Mouse (Mus musculus) MEL (cell line): ENCODE measurements around the gene Tiparp. TPM values are rescaled to one million over a fixed set of nuclear protein-coding genes. Genes with fewer than 3 reads are reported as not detected.

Source experiments
- DNase-seq: peaks from one replicate; pipeline ENCODE4 v3.0.0; 2011; ENCODE audit warnings: low read depth, low spot score
- H3K27ac ChIP-seq: 2 replicates; pipeline ENCODE4 v1.5.1; 2012; ENCODE audit warnings: low read depth, mild to moderate bottlenecking, control low read depth, low read length, moderate library complexity; ENCODE audit not compliant: control insufficient read depth
- H3K27me3 ChIP-seq, 2 experiments: fragments of 150-350 bp in 1 of 2; sonication (generic) in 1 of 2; 2 replicates each; pipeline ENCODE4 v1.6.1; 2012; ENCODE audit warnings: low read length in 2 of 2, mild to moderate bottlenecking in 2 of 2, improper control_type of control experiment in 1 of 2, moderate library complexity in 1 of 2; ENCODE audit not compliant: insufficient read depth in 2 of 2, control insufficient read depth in 1 of 2
- H3K36me3 ChIP-seq, 2 experiments: 2 replicates each; pipeline ENCODE4 v1.6.1; 2012 to 2014; ENCODE audit warnings: low read length in 2 of 2, improper control_type of control experiment in 1 of 2, inconsistent platforms in 1 of 2, mild to moderate bottlenecking in 1 of 2; ENCODE audit not compliant: insufficient read depth in 2 of 2, control insufficient read depth in 1 of 2
- H3K4me1 ChIP-seq, 2 experiments: fragments of 150-350 bp in 1 of 2; sonication (generic) in 1 of 2; 2 replicates each; pipeline ENCODE4 v1.6.1; 2012; ENCODE audit warnings: low read length in 2 of 2, improper control_type of control experiment in 1 of 2, mild to moderate bottlenecking in 1 of 2; ENCODE audit not compliant: insufficient read depth in 2 of 2, control insufficient read depth in 1 of 2
- H3K4me3 ChIP-seq, 2 experiments: fragments of 150-350 bp in 1 of 2; sonication (generic) in 1 of 2; 2 replicates each; pipeline ENCODE4 v1.5.1; 2012; ENCODE audit warnings: low read depth in 2 of 2, low read length in 2 of 2, mild to moderate bottlenecking in 2 of 2, moderate library complexity in 2 of 2, control low read depth in 1 of 2, improper control_type of control experiment in 1 of 2; ENCODE audit not compliant: control insufficient read depth in 1 of 2, insufficient read depth in 1 of 2
- H3K79me2 ChIP-seq: 2 replicates; pipeline ENCODE4 v1.6.1; 2012; ENCODE audit warnings: mild to moderate bottlenecking, low read length, moderate library complexity; ENCODE audit not compliant: control insufficient read depth, poor library complexity, insufficient read depth
- H3K9ac ChIP-seq: 2 replicates; pipeline ENCODE4 v1.6.1; 2012; ENCODE audit warnings: low read depth, mild to moderate bottlenecking, control low read depth, low read length, moderate library complexity; ENCODE audit not compliant: control insufficient read depth, poor library complexity, severe bottlenecking
- H3K9me3 ChIP-seq: fragments of 150-350 bp; sonication (generic); replicated peaks from 2 replicates; pipeline ENCODE4 v1.6.1; 2012; ENCODE audit warnings: mild to moderate bottlenecking, low read length, improper control_type of control experiment, moderate library complexity; ENCODE audit not compliant: insufficient read depth
- CHD2 ChIP-seq: IDR thresholded peaks from 2 replicates; pipeline ENCODE4 v1.6.1; 2011; ENCODE audit warnings: low read length, improper control_type of control experiment
- CTCF ChIP-seq, 3 experiments: IDR thresholded peaks in 2 of 3; conservative IDR thresholded peaks in 1 of 3; 2 replicates each; pipeline ENCODE4 v1.5.1; 2011 to 2012; ENCODE audit warnings: low read length in 3 of 3, low read depth in 2 of 3, mild to moderate bottlenecking in 2 of 3, improper control_type of control experiment in 1 of 3, inconsistent platforms in 1 of 3, mixed read lengths in 1 of 3, moderate library complexity in 1 of 3; ENCODE audit not compliant: control insufficient read depth in 1 of 3, insufficient read depth in 1 of 3, poor library complexity in 1 of 3, severe bottlenecking in 1 of 3
- GATA1 ChIP-seq: IDR thresholded peaks from 2 replicates; pipeline ENCODE4 v1.6.1; 2011; ENCODE audit warnings: low read depth, low read length, improper control_type of control experiment
- HCFC1 ChIP-seq: IDR thresholded peaks from 2 replicates; pipeline ENCODE4 v1.6.1; 2012; ENCODE audit warnings: low read depth, mild to moderate bottlenecking, inconsistent platforms, low read length, improper control_type of control experiment, moderate library complexity
- JUND ChIP-seq: IDR thresholded peaks from 2 replicates; pipeline ENCODE4 v1.6.1; 2011; ENCODE audit warnings: low read depth, mild to moderate bottlenecking, improper control_type of control experiment, low read length
- MAFK ChIP-seq: IDR thresholded peaks from 2 replicates; pipeline ENCODE4 v1.6.1; 2011; ENCODE audit warnings: low read depth, mild to moderate bottlenecking, low read length, improper control_type of control experiment, borderline replicate concordance
- MAZ ChIP-seq: IDR thresholded peaks from 2 replicates; pipeline ENCODE4 v1.6.1; 2012; ENCODE audit warnings: low read depth, mild to moderate bottlenecking, inconsistent platforms, low read length, improper control_type of control experiment
- MEF2A ChIP-seq: IDR thresholded peaks from 2 replicates; pipeline ENCODE4 v1.6.1; 2014; ENCODE audit warnings: low read depth, mild to moderate bottlenecking, inconsistent platforms, low read length, improper control_type of control experiment; ENCODE audit not compliant: poor library complexity, insufficient replicate concordance, severe bottlenecking; ENCODE audit errors: extremely low read depth
- MXI1 ChIP-seq: IDR thresholded peaks from 2 replicates; pipeline ENCODE4 v1.6.1; 2011; ENCODE audit warnings: mild to moderate bottlenecking, low read depth, low read length, improper control_type of control experiment
- MYB ChIP-seq: IDR thresholded peaks from 2 replicates; pipeline ENCODE4 v1.6.1; 2011; ENCODE audit warnings: mild to moderate bottlenecking, low read depth, low read length, improper control_type of control experiment
- MYC ChIP-seq: IDR thresholded peaks from 2 replicates; pipeline ENCODE4 v1.6.1; 2011; ENCODE audit warnings: low read depth, mild to moderate bottlenecking, low read length, improper control_type of control experiment, moderate library complexity
- NELFE ChIP-seq: IDR thresholded peaks from 2 replicates; pipeline ENCODE4 v1.6.1; 2011; ENCODE audit warnings: low read depth, low read length, improper control_type of control experiment
- NRF1 ChIP-seq: IDR thresholded peaks from 2 replicates; pipeline ENCODE4 v1.6.1; 2014; ENCODE audit warnings: low read depth, mild to moderate bottlenecking, inconsistent platforms, low read length, improper control_type of control experiment, moderate library complexity; ENCODE audit not compliant: poor library complexity, insufficient read depth, severe bottlenecking
- POLR2A ChIP-seq, 2 experiments: IDR thresholded peaks; 2 replicates each; pipeline ENCODE4 v1.6.1; 2011 to 2012; ENCODE audit warnings: low read length in 2 of 2, mild to moderate bottlenecking in 2 of 2, control low read depth in 1 of 2, improper control_type of control experiment in 1 of 2, low read depth in 1 of 2, moderate library complexity in 1 of 2; ENCODE audit not compliant: control insufficient read depth in 1 of 2, insufficient read depth in 1 of 2, poor library complexity in 1 of 2
- RAD21 ChIP-seq: IDR thresholded peaks from 2 replicates; pipeline ENCODE4 v1.6.1; 2011; ENCODE audit warnings: mild to moderate bottlenecking, low read depth, low read length, improper control_type of control experiment
- RCOR1 ChIP-seq: IDR thresholded peaks from 2 replicates; pipeline ENCODE4 v1.6.1; 2012; ENCODE audit warnings: low read depth, mild to moderate bottlenecking, inconsistent platforms, low read length, improper control_type of control experiment
- SIN3A ChIP-seq: IDR thresholded peaks from 2 replicates; pipeline ENCODE4 v1.6.1; 2012; ENCODE audit warnings: low read length, improper control_type of control experiment, inconsistent platforms
- TAL1 ChIP-seq: IDR thresholded peaks from 2 replicates; pipeline ENCODE4 v1.6.1; 2012; ENCODE audit warnings: mild to moderate bottlenecking, inconsistent platforms, low read length, moderate library complexity, mixed read lengths
- TBP ChIP-seq: IDR thresholded peaks from 2 replicates; pipeline ENCODE4 v1.8.0; 2011; ENCODE audit warnings: low read depth, low read length, improper control_type of control experiment
- ZNF384 ChIP-seq: IDR thresholded peaks from 2 replicates; pipeline ENCODE4 v1.6.1; 2012; ENCODE audit warnings: low read depth, mild to moderate bottlenecking, inconsistent platforms, low read length, improper control_type of control experiment
- polyA plus RNA-seq, 2 experiments: library from polyadenylated mRNA; stranded (reverse) in 1 of 2; unstranded in 1 of 2; fragments of >175 nt in 1 of 2; fragments of >200 nt in 1 of 2; gene quantifications; 2 replicates each; pipeline versions ENCODE4 v1.2.1 to v1.2.4; 2012; ENCODE audit warnings: low replicate concordance in 2 of 2, low read depth in 1 of 2; ENCODE audit not compliant: insufficient read length in 2 of 2, insufficient read depth in 1 of 2, missing spikeins in 1 of 2
- total RNA-seq: library from RNA; depleted of rRNA; stranded (reverse); fragments of 300-350 nt; gene quantifications from 2 replicates; pipeline ENCODE4 v1.2.3, GENCODE M21; 2012

Tiparp gene
- total and polyA plus RNA-seq, 3 experiments, result 2.0 to 3.3 TPM; not detected in 1

DNA sequence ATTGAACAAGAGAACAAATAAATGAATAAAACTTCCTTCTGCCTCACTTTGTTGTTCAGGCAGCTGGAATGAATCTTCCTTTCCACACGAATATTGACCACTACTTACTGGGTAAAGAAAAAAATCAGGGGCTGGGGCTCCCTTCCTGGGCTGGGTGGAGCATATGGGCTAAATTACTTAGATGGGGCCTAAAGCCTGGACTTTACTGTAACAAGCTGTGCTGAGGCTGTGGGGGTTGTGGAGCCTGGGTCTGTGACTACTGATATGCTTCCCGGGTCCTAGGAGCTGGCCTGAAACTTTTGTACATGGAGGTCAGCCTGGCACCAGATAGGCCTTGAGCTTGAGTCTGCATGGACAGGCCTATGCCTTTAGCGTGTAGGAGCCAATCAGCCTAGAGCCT is 60.2 kb downstream of the Tiparp start:
- no peak overlapping the region for H3K4me3 ChIP-seq
- H3K27ac ChIP-seq, result no peak overlapping the region
- peaks cover 0 to 2% of the 10 kb centered on the region in 2 experiments; a peak in 1 of 4 replicates for H3K27me3 ChIP-seq
- no peaks in the 10 kb centered on the region for H3K9me3 ChIP-seq
- TF ChIP-seq RCOR1, result no peak
- no peak for TF ChIP-seq SIN3A
- no peak for DNase-seq
- no peaks in the 10 kb centered on the region for H3K4me1 ChIP-seq
- H3K9ac ChIP-seq, result no peak overlapping the region
- H3K79me2 ChIP-seq, result no peaks in the 10 kb centered on the region
- no peaks in the 10 kb centered on the region for H3K36me3 ChIP-seq

DNA sequence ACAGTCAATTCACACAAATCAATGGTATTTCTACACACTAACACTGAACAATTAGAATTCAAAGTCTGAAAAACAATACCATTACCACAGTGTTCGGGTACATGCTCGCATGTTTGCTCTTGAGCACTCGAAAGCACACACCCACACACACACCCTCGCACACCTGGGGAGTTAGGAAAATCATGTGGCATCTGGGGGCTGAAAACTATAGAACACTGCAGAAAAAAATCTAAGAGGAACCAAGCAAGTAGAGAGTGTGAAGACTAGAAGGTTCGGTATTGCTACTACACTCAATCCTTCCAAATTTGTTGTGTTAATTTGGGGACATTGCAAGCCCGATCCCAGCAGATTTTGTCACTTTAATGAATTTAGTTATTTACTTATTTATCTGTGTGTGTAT is 64.6 kb downstream of the Tiparp start:
- Histone ChIP-seq H3K4me3 (no peak overlapping the region), H3K36me3 (no peaks in the 10 kb centered on the region), H3K27me3 (no peaks in the 10 kb centered on the region; a peak in 2 of 4 replicates), H3K9ac (no peak overlapping the region), H3K27ac (no peak overlapping the region), H3K9me3 (no peaks in the 10 kb centered on the region), H3K79me2 (no peaks in the 10 kb centered on the region), H3K4me1 (no peaks in the 10 kb centered on the region)
- DNase-seq, result no peak
- TF ChIP-seq TAL1 (no peak), CHD2 (no peak), GATA1 (no peak), MYC (no peak), MEF2A (no peak), MYB (no peak), MAZ (no peak), TBP (no peak), POLR2A (IDR thresholded peaks at IDR 0.05; ENCODE audit: control insufficient read depth in 1 of 2, insufficient read depth in 1 of 2, low read depth in 1 of 2, low read length in 2 of 2, poor library complexity in 1 of 2) (no peak), MAFK (no peak), SIN3A (no peak), ZNF384 (no peak), NELFE (no peak), RAD21 (no peak), JUND (no peak), NRF1 (no peak), CTCF (IDR thresholded peaks at IDR 0.05 in 2 of 3, conservative IDR thresholded peaks at IDR 0.05 in 1 of 3; ENCODE audit: control insufficient read depth in 1 of 3, insufficient read depth in 1 of 3, low read depth in 2 of 3, low read length in 3 of 3, poor library complexity in 1 of 3, severe bottlenecking in 1 of 3) (no peak), MXI1 (no peak), HCFC1 (no peak)
